Mouse (Mus musculus): Measurements from ENCODE around the gene Kif26b. TPM values are rescaled to one million over a fixed set of nuclear protein-coding genes. Genes with fewer than 3 reads are reported as not detected.

The Kif26b gene
- polyA plus RNA-seq, 1 experiment = 0.15 TPM

GRCm38 (mm10) chr1:178784043-178784442 lies 255.1 kb downstream of the Kif26b start:
- Histone ChIP-seq H3K4me3 (ENCODE audit: insufficient read depth, low read length) (no peak overlapping the region), H3K27ac (ENCODE audit: insufficient read depth, low read depth, low read length) (no peak overlapping the region), H3K4me1 (ENCODE audit: control insufficient read depth, insufficient read depth, low read length) (no peaks in the 10 kb centered on the region)
- TF ChIP-seq POLR2A (IDR thresholded peaks at IDR 0.05; ENCODE audit: borderline replicate concordance, low read depth, low read length) = no peak

DNA sequence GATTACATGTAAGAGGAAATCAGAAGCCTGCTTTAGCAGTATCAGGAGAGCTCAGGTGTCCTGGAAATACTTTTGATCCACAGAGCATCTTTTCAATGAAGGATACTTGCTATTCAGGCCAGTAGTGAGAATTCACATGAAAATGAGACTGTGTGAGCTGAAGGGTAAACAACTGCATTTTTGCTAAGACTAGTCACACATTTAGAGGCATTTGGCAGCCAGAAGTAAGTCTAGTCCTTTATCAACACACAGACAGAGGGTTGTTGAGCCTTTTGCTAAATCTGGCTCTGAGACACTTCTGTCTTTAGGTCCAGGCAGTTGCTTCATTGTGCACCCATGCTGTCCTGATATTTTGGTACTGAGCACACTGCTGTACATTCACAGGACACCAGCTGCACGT lies 262.3 kb downstream of the Kif26b start:
- Histone ChIP-seq H3K4me3 (ENCODE audit: insufficient read depth, low read length) (no peak overlapping the region), H3K4me1 (ENCODE audit: control insufficient read depth, insufficient read depth, low read length) (no peaks in the 10 kb centered on the region), H3K27ac (ENCODE audit: insufficient read depth, low read depth, low read length) (no peak overlapping the region)
- TF ChIP-seq CTCF (IDR thresholded peaks at IDR 0.05; ENCODE audit: low read depth, low read length) = no peak
- no peak for TF ChIP-seq POLR2A (IDR thresholded peaks at IDR 0.05; ENCODE audit: borderline replicate concordance, low read depth, low read length)

DNA sequence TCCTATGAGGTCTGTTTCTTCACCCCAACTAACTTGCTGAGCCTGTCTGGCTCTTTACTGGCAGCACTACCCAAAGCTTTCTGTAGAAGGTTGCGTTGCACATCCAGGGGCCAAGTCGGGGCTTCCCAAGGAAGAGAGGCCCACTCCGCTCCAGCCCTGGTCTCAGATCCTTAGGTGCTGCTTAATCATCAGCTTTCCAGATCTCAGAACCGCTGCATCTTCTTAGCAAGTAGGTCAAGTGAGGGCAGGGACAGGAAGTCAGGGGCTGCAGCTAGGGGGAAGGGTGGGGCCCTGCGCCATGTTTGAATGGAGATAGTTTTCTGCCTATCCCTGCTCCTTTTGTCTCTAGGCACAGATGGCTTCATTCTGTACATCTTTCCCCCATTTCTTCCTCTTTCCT lies 263.8 kb downstream of the Kif26b start:
- Histone ChIP-seq H3K27ac (ENCODE audit: insufficient read depth, low read depth, low read length) (no peak overlapping the region), H3K4me3 (ENCODE audit: insufficient read depth, low read length) (no peak overlapping the region), H3K4me1 (ENCODE audit: control insufficient read depth, insufficient read depth, low read length) (no peaks in the 10 kb centered on the region)
- no peak for TF ChIP-seq CTCF (IDR thresholded peaks at IDR 0.05; ENCODE audit: low read depth, low read length)
- no peak for TF ChIP-seq POLR2A (IDR thresholded peaks at IDR 0.05; ENCODE audit: borderline replicate concordance, low read depth, low read length)

DNA sequence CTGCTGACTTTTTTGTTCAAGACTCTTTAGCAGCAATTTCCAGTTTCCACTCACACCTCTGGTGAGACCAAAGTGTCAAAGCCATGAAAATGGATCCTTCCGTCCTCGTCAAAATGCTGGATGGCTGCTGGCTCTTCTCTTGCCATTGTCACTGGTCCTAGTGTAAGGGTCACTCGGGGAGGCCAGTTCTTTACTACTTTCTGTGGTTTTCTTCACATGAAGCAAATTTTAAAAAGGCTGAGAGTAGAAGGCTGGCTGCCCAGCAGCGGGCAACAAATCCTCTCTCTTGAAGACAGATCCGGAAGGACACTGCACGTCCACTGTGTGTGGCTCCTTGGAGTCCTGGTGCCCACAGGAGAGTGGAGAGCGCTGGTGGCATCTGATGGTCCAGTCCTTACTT lies 265.9 kb downstream of the Kif26b start:
- no peak for TF ChIP-seq POLR2A (IDR thresholded peaks at IDR 0.05; ENCODE audit: borderline replicate concordance, low read depth, low read length)
- TF ChIP-seq CTCF (IDR thresholded peaks at IDR 0.05; ENCODE audit: low read depth, low read length) = no peak
- no peaks in the 10 kb centered on the region for H3K4me1 ChIP-seq (ENCODE audit: control insufficient read depth, insufficient read depth, low read length)
- no peak overlapping the region for H3K27ac ChIP-seq (ENCODE audit: insufficient read depth, low read depth, low read length)
- no peak overlapping the region for H3K4me3 ChIP-seq (ENCODE audit: insufficient read depth, low read length)

GRCm38 (mm10) chr1:178797388-178797787 lies 268.5 kb downstream of the Kif26b start:
- Histone ChIP-seq H3K4me3 (ENCODE audit: insufficient read depth, low read length) (no peak overlapping the region), H3K27ac (ENCODE audit: insufficient read depth, low read depth, low read length) (no peak overlapping the region)
- TF ChIP-seq CTCF (IDR thresholded peaks at IDR 0.05; ENCODE audit: low read depth, low read length) = no peak
- TF ChIP-seq POLR2A (IDR thresholded peaks at IDR 0.05; ENCODE audit: borderline replicate concordance, low read depth, low read length) = no peak

DNA sequence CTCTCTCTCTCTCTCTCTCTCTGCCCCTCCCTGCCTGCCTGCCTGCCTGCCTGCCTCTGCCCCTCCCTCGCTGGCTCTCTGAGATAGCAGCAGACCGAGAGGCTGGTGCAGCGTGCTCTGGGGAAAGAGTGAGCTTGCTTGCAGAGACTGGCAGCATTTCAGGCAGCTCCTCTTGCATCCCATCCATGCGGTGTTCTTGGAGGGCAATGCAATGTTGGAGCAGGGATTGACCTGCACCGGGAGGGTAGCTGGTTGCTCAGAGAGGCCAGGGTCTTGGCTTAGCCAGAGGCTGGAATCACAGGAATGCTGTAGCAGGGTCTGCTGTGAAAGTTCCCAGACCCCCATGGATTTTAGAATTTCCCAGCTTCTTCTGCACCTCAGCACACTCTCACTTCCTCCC lies 269.4 kb downstream of the Kif26b start:
- Histone ChIP-seq H3K27ac (ENCODE audit: insufficient read depth, low read depth, low read length) (no peak overlapping the region), H3K4me3 (ENCODE audit: insufficient read depth, low read length) (no peak overlapping the region), H3K4me1 (ENCODE audit: control insufficient read depth, insufficient read depth, low read length) (no peaks in the 10 kb centered on the region)
- TF ChIP-seq POLR2A (IDR thresholded peaks at IDR 0.05; ENCODE audit: borderline replicate concordance, low read depth, low read length) = no peak
- TF ChIP-seq CTCF (IDR thresholded peaks at IDR 0.05; ENCODE audit: low read depth, low read length) = no peak

More at GRCm38 (mm10) chr1:178797388-178797787, 268.5 kb downstream of the Kif26b start:
- H3K4me1 ChIP-seq (ENCODE audit: control insufficient read depth, insufficient read depth, low read length) = no peaks in the 10 kb centered on the region

DNA sequence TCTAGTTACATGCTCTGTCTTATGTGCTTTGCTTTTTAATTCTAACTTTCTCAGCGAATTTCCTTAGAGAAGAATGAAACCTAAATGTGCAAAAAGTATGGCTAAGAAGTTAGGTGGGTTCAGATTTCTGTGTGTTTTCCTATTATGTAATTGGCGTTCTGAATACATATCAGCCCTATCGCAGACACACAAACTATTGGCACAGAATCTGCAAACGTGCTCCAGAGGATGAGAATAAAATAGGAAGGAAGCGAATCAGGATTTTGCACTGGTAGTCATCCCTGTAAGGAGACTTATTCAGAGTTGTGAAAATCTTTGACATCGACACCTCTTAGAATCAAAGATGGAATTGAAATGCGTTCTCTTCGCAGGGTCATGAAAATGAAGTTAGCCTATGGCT lies 270.0 kb downstream of the Kif26b start:
- no peaks in the 10 kb centered on the region for H3K4me1 ChIP-seq (ENCODE audit: control insufficient read depth, insufficient read depth, low read length)
- H3K4me3 ChIP-seq (ENCODE audit: insufficient read depth, low read length) = no peak overlapping the region

DNA sequence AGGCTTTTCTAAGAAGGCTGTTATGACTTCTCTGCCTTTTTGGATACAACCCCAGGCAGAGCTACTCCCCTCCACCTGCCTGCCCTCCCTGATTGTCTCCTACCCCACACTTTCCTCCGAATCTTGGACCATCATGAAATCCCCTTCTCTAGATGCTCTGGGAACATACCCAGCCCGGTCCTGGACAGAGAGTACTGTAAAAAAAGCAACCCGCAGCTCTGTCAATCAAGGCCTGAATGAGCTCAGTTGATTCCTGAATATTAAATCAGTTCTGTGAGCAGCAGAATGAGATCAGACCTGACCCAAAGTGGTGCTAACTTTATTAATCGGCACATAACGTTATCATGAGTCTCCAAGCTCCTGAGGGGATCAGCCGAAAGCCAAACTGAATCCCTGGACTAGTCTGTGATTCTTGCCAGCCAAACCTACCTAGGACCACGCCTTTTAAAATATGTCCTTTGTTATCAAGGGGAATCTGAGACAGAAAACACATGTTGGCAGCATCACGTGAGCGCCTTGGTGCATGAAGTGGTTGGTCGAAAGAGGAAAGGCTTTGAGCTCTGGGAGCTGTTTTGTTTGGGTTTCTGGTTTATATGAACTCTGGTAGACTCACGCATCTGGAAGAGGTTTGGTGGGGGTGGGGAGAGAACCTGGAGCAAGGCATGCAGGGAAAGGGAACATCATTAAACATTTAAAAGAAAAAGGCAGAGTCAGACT lies 271.1 kb downstream of the Kif26b start:
- Histone ChIP-seq H3K4me1 (ENCODE audit: control insufficient read depth, insufficient read depth, low read length) (no peaks in the 10 kb centered on the region), H3K27ac (ENCODE audit: insufficient read depth, low read depth, low read length) (no peak overlapping the region), H3K4me3 (ENCODE audit: insufficient read depth, low read length) (no peak overlapping the region)
- TF ChIP-seq CTCF (IDR thresholded peaks at IDR 0.05; ENCODE audit: low read depth, low read length) (no peak), POLR2A (IDR thresholded peaks at IDR 0.05; ENCODE audit: borderline replicate concordance, low read depth, low read length) (no peak)

More for the DNA sequence above, 270.0 kb downstream of the Kif26b start:
- H3K27ac ChIP-seq (ENCODE audit: insufficient read depth, low read depth, low read length) = no peak overlapping the region
- no peak for TF ChIP-seq POLR2A (IDR thresholded peaks at IDR 0.05; ENCODE audit: borderline replicate concordance, low read depth, low read length)
- TF ChIP-seq CTCF (IDR thresholded peaks at IDR 0.05; ENCODE audit: low read depth, low read length) = no peak

DNA sequence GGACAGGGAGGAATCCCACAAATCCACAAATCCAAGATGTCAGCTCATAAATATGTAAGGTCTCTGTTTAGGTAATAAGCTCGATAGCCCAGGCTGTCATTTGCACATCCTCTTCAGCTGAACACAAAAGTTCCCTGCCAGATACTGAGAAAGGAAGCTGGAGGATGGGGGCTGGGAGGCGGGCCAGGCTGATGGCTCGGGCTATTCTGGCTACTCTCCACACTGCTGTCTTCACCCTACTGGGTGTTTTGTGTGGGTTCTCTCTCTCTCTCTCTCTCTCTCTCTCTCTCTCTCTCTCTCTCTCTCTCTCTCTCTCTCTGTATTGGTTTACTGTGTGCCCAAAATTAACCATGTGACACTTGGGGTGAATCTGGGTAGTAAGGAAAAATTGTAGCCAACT lies 274.2 kb downstream of the Kif26b start:
- no peak overlapping the region for H3K27ac ChIP-seq (ENCODE audit: insufficient read depth, low read depth, low read length)
- TF ChIP-seq POLR2A (IDR thresholded peaks at IDR 0.05; ENCODE audit: borderline replicate concordance, low read depth, low read length) = no peak
- TF ChIP-seq CTCF (IDR thresholded peaks at IDR 0.05; ENCODE audit: low read depth, low read length) = no peak
- no peak overlapping the region for H3K4me3 ChIP-seq (ENCODE audit: insufficient read depth, low read length)
- no peaks in the 10 kb centered on the region for H3K4me1 ChIP-seq (ENCODE audit: control insufficient read depth, insufficient read depth, low read length)

DNA sequence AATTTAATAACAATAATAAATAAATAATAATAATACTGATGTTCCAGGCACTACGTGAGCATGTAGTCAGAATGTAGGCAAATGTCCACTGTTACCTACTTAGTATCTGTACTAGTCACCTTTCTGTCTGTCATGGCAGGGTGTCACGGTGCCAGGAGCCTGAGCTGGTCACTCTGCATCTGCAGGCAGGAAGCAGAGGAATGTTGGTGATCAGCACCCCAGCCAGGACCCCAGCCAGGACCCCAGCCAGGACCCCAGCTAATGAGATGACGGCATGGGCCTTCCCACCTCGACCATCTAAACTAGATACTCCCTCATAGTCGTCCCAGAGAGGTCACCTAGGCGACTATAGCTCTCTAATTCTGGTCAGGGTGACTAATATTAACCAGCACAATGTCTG lies 288.6 kb downstream of the Kif26b start:
- Histone ChIP-seq H3K4me1 (ENCODE audit: control insufficient read depth, insufficient read depth, low read length) (no peaks in the 10 kb centered on the region), H3K27ac (ENCODE audit: insufficient read depth, low read depth, low read length) (no peak overlapping the region), H3K4me3 (ENCODE audit: insufficient read depth, low read length) (no peak overlapping the region)
- TF ChIP-seq POLR2A (IDR thresholded peaks at IDR 0.05; ENCODE audit: borderline replicate concordance, low read depth, low read length) = no peak
- TF ChIP-seq CTCF (IDR thresholded peaks at IDR 0.05; ENCODE audit: low read depth, low read length) = no peak
